Mouse (Mus musculus): Measurements from ENCODE around the gene Kif16b. TPM values are rescaled to one million over a fixed set of nuclear protein-coding genes. Genes with fewer than 3 reads are reported as not detected.

The Kif16b gene
- total and polyA plus RNA-seq, 2 experiments from 2014 or later: 11.7 to 38.1 TPM

GRCm38 (mm10) chr2:142731778-142732092 lies 169.6 kb downstream of the Kif16b start:
- Histone ChIP-seq H3K4me2 (ENCODE audit: low read depth, low read length) (no peak overlapping the region), H3K27ac (ENCODE audit: low read depth) (0 out of 2 replicates have a peak overlapping the region, but pooled peaks have one; percentile 3), H3K36me3 (replicated peaks; ENCODE audit: control insufficient read depth, insufficient read depth, low read length) (no peaks in the 10 kb centered on the region), H3K4me3 (ENCODE audit: low read depth, low read length) (no peak overlapping the region), H3K9me3 (replicated peaks; ENCODE audit: control insufficient read depth, low read length) (no peaks in the 10 kb centered on the region), H3K27me3 (ENCODE audit: control insufficient read depth, insufficient read depth, low read length) (no peaks in the 10 kb centered on the region), H3K9ac (replicated peaks; ENCODE audit: low read depth, low read length) (no peak overlapping the region), H3K4me1 (ENCODE audit: control insufficient read depth, insufficient read depth) (0 out of 2 replicates have a peak, but pooled peaks cover 18% of the 10 kb centered on the region)
- DNase-seq (ENCODE audit: low spot score) (peak; percentile 7), ATAC-seq (ENCODE audit: insufficient read depth, low read depth) (no peak)
- TF ChIP-seq CTCF (IDR thresholded peaks at IDR 0.05; ENCODE audit: low read depth): no peak
- no peak for TF ChIP-seq EP300 (IDR thresholded peaks at IDR 0.05; ENCODE audit: low read depth)
- WGBS: 21% methylated on average over 1 of the region's 1 CpGs

DNA sequence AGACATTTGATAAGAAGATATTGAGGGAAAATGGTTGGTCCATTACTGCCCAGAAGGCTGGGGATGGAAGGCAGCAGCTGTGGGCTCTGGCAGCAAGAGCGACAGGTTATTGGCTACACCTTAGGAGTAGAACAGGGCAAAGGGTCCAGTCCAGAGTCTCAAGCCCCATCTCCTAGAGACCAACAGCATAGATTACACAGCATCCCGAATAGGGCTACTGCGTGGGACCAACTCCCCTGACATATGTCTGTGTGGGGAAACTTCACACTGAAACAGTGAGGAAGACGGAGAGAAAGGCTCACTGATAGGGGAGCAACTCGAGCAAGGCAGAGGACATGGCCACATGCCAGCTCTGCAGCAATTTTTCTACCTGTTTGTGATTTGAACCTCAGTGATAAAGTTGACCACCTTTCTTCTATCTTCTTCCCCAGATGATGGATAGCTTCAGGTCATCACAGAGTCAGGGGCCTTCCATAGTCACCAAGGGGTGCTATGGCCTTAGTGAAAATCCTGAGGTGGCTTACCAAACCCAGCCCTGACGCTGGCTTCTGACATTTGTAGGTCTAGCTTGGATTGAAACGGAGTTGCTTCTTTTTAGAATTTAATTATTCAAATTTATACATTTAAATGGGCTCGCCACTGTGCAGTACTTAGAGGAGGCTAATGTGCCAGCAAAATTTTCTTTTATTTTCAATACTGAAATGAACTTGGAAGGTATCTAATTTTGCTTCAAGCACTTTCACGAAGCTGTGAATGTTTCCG lies 170.1 kb downstream of the Kif16b start:
- 0 out of 2 replicates have a peak, but pooled peaks cover 18% of the 10 kb centered on the region for H3K4me1 ChIP-seq (ENCODE audit: control insufficient read depth, insufficient read depth)
- ATAC-seq (ENCODE audit: insufficient read depth, low read depth) (no peak), DNase-seq (ENCODE audit: low spot score) (no peak)
- H3K4me2 ChIP-seq (ENCODE audit: low read depth, low read length): no peak overlapping the region
- no peak overlapping the region for H3K27ac ChIP-seq (ENCODE audit: low read depth)
- TF ChIP-seq EP300 (IDR thresholded peaks at IDR 0.05; ENCODE audit: low read depth) (no peak), CTCF (IDR thresholded peaks at IDR 0.05; ENCODE audit: low read depth) (no peak)
- H3K9me3 ChIP-seq (replicated peaks; ENCODE audit: control insufficient read depth, low read length): no peaks in the 10 kb centered on the region
- 68% methylated on average over 10 of the region's 10 CpGs for WGBS
- no peaks in the 10 kb centered on the region for H3K27me3 ChIP-seq (ENCODE audit: control insufficient read depth, insufficient read depth, low read length)
- H3K36me3 ChIP-seq (replicated peaks; ENCODE audit: control insufficient read depth, insufficient read depth, low read length): no peaks in the 10 kb centered on the region
- no peak overlapping the region for H3K9ac ChIP-seq (replicated peaks; ENCODE audit: low read depth, low read length)
- H3K4me3 ChIP-seq (ENCODE audit: low read depth, low read length): no peak overlapping the region

DNA sequence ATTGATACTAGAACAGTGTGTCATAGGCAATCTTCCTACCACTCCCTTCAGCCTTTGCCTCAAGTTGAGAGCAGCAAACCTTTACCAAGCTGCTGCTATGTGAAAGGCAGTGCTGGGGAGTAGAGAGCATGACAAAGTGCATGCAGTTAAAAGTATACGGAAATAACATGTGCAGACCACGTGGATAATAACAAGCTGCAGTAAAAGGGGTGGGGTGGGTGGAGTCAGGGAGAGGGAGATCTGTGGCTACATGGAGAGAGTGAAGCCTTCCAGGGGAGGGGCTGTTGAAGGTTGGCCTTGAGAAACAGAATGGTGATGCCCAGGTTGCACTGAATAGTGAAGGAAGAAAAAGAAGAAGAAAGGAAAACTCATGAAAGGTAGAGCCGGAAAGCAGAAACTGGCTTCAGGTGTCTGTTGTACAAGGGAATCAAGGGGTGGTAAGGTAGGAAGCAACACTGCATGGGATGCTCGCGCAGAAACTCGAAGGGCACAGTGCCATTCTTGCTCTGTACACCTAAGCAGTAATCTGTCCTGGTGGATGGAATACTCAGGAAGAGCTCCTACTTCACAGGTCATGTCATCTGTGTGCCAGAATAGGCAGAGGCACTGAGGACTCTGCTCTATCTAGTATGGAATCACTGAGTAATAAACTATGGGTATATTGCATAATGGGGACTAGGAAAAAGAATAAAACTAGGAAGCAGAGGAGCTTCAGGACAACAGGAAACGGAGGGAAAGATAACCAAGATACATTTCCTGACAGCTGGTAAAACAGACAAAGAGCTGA lies 176.9 kb downstream of the Kif16b start:
- ATAC-seq (ENCODE audit: insufficient read depth, low read depth) (no peak), DNase-seq (ENCODE audit: low spot score) (no peak)
- 81% methylated on average over 7 of the region's 7 CpGs for WGBS
- Histone ChIP-seq H3K9me3 (replicated peaks; ENCODE audit: control insufficient read depth, low read length) (no peaks in the 10 kb centered on the region), H3K27me3 (ENCODE audit: control insufficient read depth, insufficient read depth, low read length) (no peaks in the 10 kb centered on the region), H3K4me1 (ENCODE audit: control insufficient read depth, insufficient read depth) (no peaks in the 10 kb centered on the region), H3K4me3 (ENCODE audit: low read depth, low read length) (no peak overlapping the region), H3K36me3 (replicated peaks; ENCODE audit: control insufficient read depth, insufficient read depth, low read length) (no peaks in the 10 kb centered on the region), H3K27ac (ENCODE audit: low read depth) (no peak overlapping the region), H3K4me2 (ENCODE audit: low read depth, low read length) (no peak overlapping the region), H3K9ac (replicated peaks; ENCODE audit: low read depth, low read length) (no peak overlapping the region)
- no peak for TF ChIP-seq EP300 (IDR thresholded peaks at IDR 0.05; ENCODE audit: low read depth)
- no peak for TF ChIP-seq CTCF (IDR thresholded peaks at IDR 0.05; ENCODE audit: low read depth)

GRCm38 (mm10) chr2:142720174-142720573 lies 181.2 kb downstream of the Kif16b start:
- TF ChIP-seq CTCF (IDR thresholded peaks at IDR 0.05; ENCODE audit: low read depth): no peak
- TF ChIP-seq EP300 (IDR thresholded peaks at IDR 0.05; ENCODE audit: low read depth): no peak
- ATAC-seq (ENCODE audit: insufficient read depth, low read depth) (no peak), DNase-seq (ENCODE audit: low spot score) (no peak)
- H3K9me3 ChIP-seq (replicated peaks; ENCODE audit: control insufficient read depth, low read length): no peaks in the 10 kb centered on the region
- no peaks in the 10 kb centered on the region for H3K27me3 ChIP-seq (ENCODE audit: control insufficient read depth, insufficient read depth, low read length)
- no peak overlapping the region for H3K4me2 ChIP-seq (ENCODE audit: low read depth, low read length)
- peaks cover 7% of the 10 kb centered on the region; the same call in 1 of the 2 replicates for H3K4me1 ChIP-seq (ENCODE audit: control insufficient read depth, insufficient read depth)
- H3K4me3 ChIP-seq (ENCODE audit: low read depth, low read length): no peak overlapping the region
- no peak overlapping the region for H3K27ac ChIP-seq (ENCODE audit: low read depth)
- 82% methylated on average over 2 of the region's 2 CpGs for WGBS
- no peaks in the 10 kb centered on the region for H3K36me3 ChIP-seq (replicated peaks; ENCODE audit: control insufficient read depth, insufficient read depth, low read length)
- no peak overlapping the region for H3K9ac ChIP-seq (replicated peaks; ENCODE audit: low read depth, low read length)

DNA sequence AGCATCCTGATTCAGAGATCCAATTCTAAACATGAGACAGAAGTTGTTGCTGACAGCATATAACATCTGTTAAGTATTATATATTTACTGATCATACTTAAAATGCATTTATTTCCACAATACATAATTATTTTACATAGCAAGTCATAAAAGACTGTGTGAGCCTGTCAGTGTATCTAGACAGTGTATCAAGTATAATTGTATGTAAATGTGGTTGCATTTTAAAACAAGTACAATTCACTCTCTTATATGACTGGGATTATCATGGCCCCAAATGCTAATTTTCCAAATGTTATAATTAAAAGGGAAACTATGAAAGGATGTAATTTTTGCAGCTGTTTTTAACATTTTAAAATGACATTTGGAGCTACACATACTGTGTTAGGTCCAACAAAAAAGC lies 182.3 kb downstream of the Kif16b start:
- ATAC-seq (ENCODE audit: insufficient read depth, low read depth) (no peak), DNase-seq (ENCODE audit: low spot score) (no peak)
- H3K9me3 ChIP-seq (replicated peaks; ENCODE audit: control insufficient read depth, low read length): no peaks in the 10 kb centered on the region
- H3K27me3 ChIP-seq (ENCODE audit: control insufficient read depth, insufficient read depth, low read length): no peaks in the 10 kb centered on the region
- no peak overlapping the region for H3K9ac ChIP-seq (replicated peaks; ENCODE audit: low read depth, low read length)
- H3K27ac ChIP-seq (ENCODE audit: low read depth): no peak overlapping the region
- peaks cover 7% of the 10 kb centered on the region; the same call in 1 of the 2 replicates for H3K4me1 ChIP-seq (ENCODE audit: control insufficient read depth, insufficient read depth)
- TF ChIP-seq EP300 (IDR thresholded peaks at IDR 0.05; ENCODE audit: low read depth): no peak
- no peak for TF ChIP-seq CTCF (IDR thresholded peaks at IDR 0.05; ENCODE audit: low read depth)
- no peaks in the 10 kb centered on the region for H3K36me3 ChIP-seq (replicated peaks; ENCODE audit: control insufficient read depth, insufficient read depth, low read length)
- H3K4me3 ChIP-seq (ENCODE audit: low read depth, low read length): no peak overlapping the region
- H3K4me2 ChIP-seq (ENCODE audit: low read depth, low read length): no peak overlapping the region
